Mouse (Mus musculus) fibroblast of lung, adult 2 months (primary cell): ENCODE measurements around the gene Dscaml1.
A peak's percentile ranks its signal among the peaks of the same experiment; 100 is the strongest.

Experiments used
- DNase-seq: peaks from one replicate; pipeline ENCODE4 v3.0.0-alpha.2; 2011; ENCODE audit warnings: low read depth

The Dscaml1 gene

GRCm38 (mm10) chr9:45572787-45573492, 146.5 kb downstream of the Dscaml1 start:
- DNase-seq = no peak

- DNase-seq = no peak
Observed at GRCm38 (mm10) chr9:45573493-45573815, 147.0 kb downstream of the Dscaml1 start.

GRCm38 (mm10) chr9:45574021-45574420, 147.6 kb downstream of the Dscaml1 start:
- DNase-seq = no peak

GRCm38 (mm10) chr9:45580069-45580795, 153.8 kb downstream of the Dscaml1 start:
- no peak for DNase-seq

GRCm38 (mm10) chr9:45586475-45586874, 160.0 kb downstream of the Dscaml1 start:
- DNase-seq = no peak

- no peak for DNase-seq
Observed at GRCm38 (mm10) chr9:45587704-45588103, 161.3 kb downstream of the Dscaml1 start.

GRCm38 (mm10) chr9:45589867-45590266, 163.4 kb downstream of the Dscaml1 start:
- peak; percentile 22 for DNase-seq

GRCm38 (mm10) chr9:45591061-45591460, 164.6 kb downstream of the Dscaml1 start:
- no peak for DNase-seq

- no peak for DNase-seq
Observed at GRCm38 (mm10) chr9:45592374-45592773, 165.9 kb downstream of the Dscaml1 start.

- no peak for DNase-seq
Observed at GRCm38 (mm10) chr9:45598117-45598516, 171.7 kb downstream of the Dscaml1 start.

- no peak for DNase-seq
Observed at GRCm38 (mm10) chr9:45599377-45599776, 172.9 kb downstream of the Dscaml1 start.

- no peak for DNase-seq
Observed at GRCm38 (mm10) chr9:45607337-45607736, 180.9 kb downstream of the Dscaml1 start.

- DNase-seq = no peak
Observed at GRCm38 (mm10) chr9:45608097-45609031, 181.9 kb downstream of the Dscaml1 start.

GRCm38 (mm10) chr9:45610336-45611060, 184.1 kb downstream of the Dscaml1 start:
- no peak for DNase-seq

GRCm38 (mm10) chr9:45614616-45615015, 188.2 kb downstream of the Dscaml1 start:
- no peak for DNase-seq

- DNase-seq = no peak
Observed at GRCm38 (mm10) chr9:45617889-45618288, 191.5 kb downstream of the Dscaml1 start.

- DNase-seq = no peak
Observed at GRCm38 (mm10) chr9:45618443-45618842, 192.0 kb downstream of the Dscaml1 start.

GRCm38 (mm10) chr9:45620049-45620448, 193.6 kb downstream of the Dscaml1 start:
- DNase-seq = no peak

GRCm38 (mm10) chr9:45620920-45621319, 194.5 kb downstream of the Dscaml1 start:
- no peak for DNase-seq

- DNase-seq = no peak
Observed at GRCm38 (mm10) chr9:45625889-45626446, 199.5 kb downstream of the Dscaml1 start.

GRCm38 (mm10) chr9:45632520-45632919, 206.1 kb downstream of the Dscaml1 start:
- DNase-seq = no peak

- DNase-seq = no peak
Observed at GRCm38 (mm10) chr9:45633036-45633435, 206.6 kb downstream of the Dscaml1 start.
